Mouse (Mus musculus): ENCODE measurements around the gene 1810009A15Rik. TPM values are rescaled to one million over a fixed set of nuclear protein-coding genes. Genes with fewer than 3 reads are reported as not detected.

The 1810009A15Rik gene
- total and polyA plus RNA-seq, 3 experiments: 157 to 218 (median 161) TPM

DNA sequence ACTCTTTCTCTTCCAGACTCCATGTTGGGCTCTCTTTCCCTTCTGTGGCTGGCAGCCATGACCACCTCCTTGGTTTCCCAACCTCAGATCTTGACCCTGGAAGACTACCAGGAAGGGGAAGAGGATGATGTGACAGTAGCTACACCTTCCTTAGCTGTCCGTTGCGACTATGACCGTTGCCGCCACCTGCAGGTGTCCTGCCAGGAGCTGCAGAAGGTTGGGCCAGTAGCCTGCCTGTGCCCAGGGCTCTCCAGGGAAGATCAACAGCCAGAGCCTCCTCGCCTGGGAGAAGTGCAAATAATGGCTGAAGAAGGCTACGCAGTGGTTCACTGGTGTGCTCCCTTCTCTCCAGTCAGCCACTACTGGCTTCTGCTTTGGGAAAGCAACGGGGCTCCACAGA is 37.0 kb upstream of the 1810009A15Rik start:
- Histone ChIP-seq H3K79me2 (replicated peaks; ENCODE audit: control insufficient read depth, extremely low read depth, insufficient read depth, poor library complexity, severe bottlenecking) (no peaks in the 10 kb centered on the region), H3K9ac (ENCODE audit: insufficient read depth, low read depth) (no peak overlapping the region), H3K4me2 (ENCODE audit: insufficient read depth, low read depth, poor library complexity, severe bottlenecking) (no peak overlapping the region), H3K27ac (ENCODE audit: insufficient read depth, low read depth) (no peak overlapping the region), H3K27me3 (replicated peaks) (no peaks in the 10 kb centered on the region), H3K4me3 (replicated peaks in 1 of 3; ENCODE audit: low read depth in 2 of 3, low read length in 2 of 3, poor library complexity in 1 of 3) (no peak overlapping the region), H3K4me1 (ENCODE audit: control insufficient read depth in 1 of 2, insufficient read depth in 2 of 2) (no peaks in the 10 kb centered on the region), H3K36me3 (replicated peaks in 1 of 2; ENCODE audit: control insufficient read depth in 1 of 2, insufficient read depth in 1 of 2, low read length in 1 of 2) (peaks cover 20 to 27% of the 10 kb centered on the region in 2 experiments), H3K9me3 (replicated peaks; ENCODE audit: low read length) (no peaks in the 10 kb centered on the region)
- dilution Hi-C loops (cut with MboI; ENCODE audit: extremely low pct_ligation_motif_present, extremely low pct_unique_long_range_greater_than_20kb, low sequenced_read_pairs): no loop called here
- TF ChIP-seq CTCF (conservative IDR thresholded peaks at IDR 0.05 in 1 of 2, IDR thresholded peaks at IDR 0.05 in 1 of 2; ENCODE audit: low read depth in 2 of 2, low read length in 2 of 2): peak in 1 of 2 experiments; percentile 47; a peak in 2 of 4 replicates
- TF ChIP-seq RAD21 (IDR thresholded peaks at IDR 0.05; ENCODE audit: low read depth, low read length): peak; percentile 7
- peak; percentile 35 for TF ChIP-seq SMC3 (IDR thresholded peaks at IDR 0.05; ENCODE audit: low read depth, low read length)
- no peak for TF ChIP-seq ZNF384 (IDR thresholded peaks at IDR 0.05; ENCODE audit: low read depth, low read length)
- TF ChIP-seq MAFK (IDR thresholded peaks at IDR 0.05; ENCODE audit: insufficient replicate concordance, low read length): no peak
- no peak for DNase-seq (ENCODE audit: extremely low read depth)
- in situ Hi-C loops (cut with MboI; ENCODE audit: low pct_ligation_motif_present, low pct_unique_long_range_greater_than_20kb, low sequenced_read_pairs): no loop called here

- Histone ChIP-seq H3K36me3 (replicated peaks in 1 of 2; ENCODE audit: control insufficient read depth in 1 of 2, insufficient read depth in 1 of 2, low read length in 1 of 2) (peaks cover 12 to 20% of the 10 kb centered on the region in 2 experiments), H3K9ac (ENCODE audit: insufficient read depth, low read depth) (no peak overlapping the region), H3K27ac (ENCODE audit: insufficient read depth, low read depth) (no peak overlapping the region), H3K9me3 (replicated peaks; ENCODE audit: low read length) (no peaks in the 10 kb centered on the region), H3K4me3 (replicated peaks in 1 of 3; ENCODE audit: low read depth in 2 of 3, low read length in 2 of 3, poor library complexity in 1 of 3) (no peak overlapping the region), H3K4me1 (ENCODE audit: control insufficient read depth in 1 of 2, insufficient read depth in 2 of 2) (no peaks in the 10 kb centered on the region), H3K4me2 (ENCODE audit: insufficient read depth, low read depth, poor library complexity, severe bottlenecking) (no peak overlapping the region), H3K79me2 (replicated peaks; ENCODE audit: control insufficient read depth, extremely low read depth, insufficient read depth, poor library complexity, severe bottlenecking) (no peaks in the 10 kb centered on the region), H3K27me3 (replicated peaks) (no peaks in the 10 kb centered on the region)
- no peak for TF ChIP-seq TCF12 (IDR thresholded peaks at IDR 0.05; ENCODE audit: low read depth, low read length)
- TF ChIP-seq CHD1 (IDR thresholded peaks at IDR 0.05; ENCODE audit: low read depth, low read length): no peak
- TF ChIP-seq E2F4 (IDR thresholded peaks at IDR 0.05; ENCODE audit: insufficient replicate concordance, low read depth, low read length): no peak
- no peak for TF ChIP-seq ZNF384 (IDR thresholded peaks at IDR 0.05; ENCODE audit: low read depth, low read length)
- TF ChIP-seq POLR2A (IDR thresholded peaks at IDR 0.05; ENCODE audit: low read depth, low read length): no peak
- TF ChIP-seq JUN (IDR thresholded peaks at IDR 0.05; ENCODE audit: insufficient read depth, low read depth, low read length): no peak
- TF ChIP-seq TBP (conservative IDR thresholded peaks at IDR 0.05; ENCODE audit: low read depth, low read length): no peak
- TF ChIP-seq MAFK (IDR thresholded peaks at IDR 0.05; ENCODE audit: insufficient replicate concordance, low read length): no peak
- TF ChIP-seq BHLHE40 (IDR thresholded peaks at IDR 0.05; ENCODE audit: low read depth, low read length): no peak
- no peak for TF ChIP-seq EP300 (IDR thresholded peaks at IDR 0.05; ENCODE audit: low read length)
- TF ChIP-seq CTCF (conservative IDR thresholded peaks at IDR 0.05 in 1 of 2, IDR thresholded peaks at IDR 0.05 in 1 of 2; ENCODE audit: low read depth in 2 of 2, low read length in 2 of 2): no peak
- TF ChIP-seq IRF4 (IDR thresholded peaks at IDR 0.05; ENCODE audit: low read depth, low read length): no peak
- TF ChIP-seq NELFE (IDR thresholded peaks at IDR 0.05; ENCODE audit: low read depth, low read length): no peak
- no peak for TF ChIP-seq GABPA (IDR thresholded peaks at IDR 0.05; ENCODE audit: insufficient replicate concordance, low read depth, low read length)
- TF ChIP-seq ZKSCAN1 (IDR thresholded peaks at IDR 0.05; ENCODE audit: borderline replicate concordance, low read depth, low read length): no peak
- no peak for TF ChIP-seq NRF1 (IDR thresholded peaks at IDR 0.05; ENCODE audit: low read depth, low read length)
- TF ChIP-seq RAD21 (IDR thresholded peaks at IDR 0.05; ENCODE audit: low read depth, low read length): no peak
- no peak for TF ChIP-seq ZC3H11A (IDR thresholded peaks at IDR 0.05; ENCODE audit: low read depth, low read length)
- no peak for TF ChIP-seq UBTF (IDR thresholded peaks at IDR 0.05; ENCODE audit: low read depth, low read length)
- no peak for TF ChIP-seq MAX (IDR thresholded peaks at IDR 0.05; ENCODE audit: low read length)
- dilution Hi-C loops (cut with MboI; ENCODE audit: extremely low pct_ligation_motif_present, extremely low pct_unique_long_range_greater_than_20kb, low sequenced_read_pairs): no loop called here
- in situ Hi-C loops (cut with MboI; ENCODE audit: low pct_ligation_motif_present, low pct_unique_long_range_greater_than_20kb, low sequenced_read_pairs): no loop called here
- DNase-seq (ENCODE audit: extremely low read depth): no peak
Observed at GRCm38 (mm10) chr19:8852236-8852928, 36.3 kb upstream of the 1810009A15Rik start.

All from CH12.LX (cell line).